Mouse (Mus musculus): ENCODE data around the gene Nsmce4a.

DNA sequence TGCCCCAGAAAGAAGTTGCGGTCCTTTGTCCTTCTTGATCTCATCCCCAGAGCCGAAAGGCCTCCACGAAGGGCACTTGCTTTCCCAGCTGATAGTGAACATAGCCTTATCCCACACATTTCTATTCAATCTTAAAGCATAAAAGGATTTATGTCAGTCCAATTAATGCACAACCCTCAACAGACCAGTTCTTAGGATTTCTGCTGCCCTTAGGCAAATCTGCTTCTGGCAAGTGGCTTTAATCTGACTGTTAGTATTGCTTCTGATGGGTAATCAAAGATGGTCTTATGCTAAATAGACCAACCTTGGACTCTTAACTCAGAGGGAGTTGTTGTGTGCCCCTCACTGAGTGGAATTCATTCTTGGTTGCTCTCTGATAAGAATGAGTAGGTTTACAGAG, 44.7 kb upstream of the Nsmce4a start:
- TF ChIP-seq CTCF (IDR thresholded peaks at IDR 0.05; ENCODE audit: insufficient read depth, low read length), result no peak
- TF ChIP-seq POLR2A (IDR thresholded peaks at IDR 0.05; ENCODE audit: borderline replicate concordance, extremely low read depth, low read depth, low read length), result no peak

All from lung, adult 2 months (tissue).